Mouse (Mus musculus): Measurements from ENCODE around the gene Krt81.

The Krt81 gene

GRCm38 (mm10) chr15:101453093-101453736, 10.3 kb downstream of the Krt81 start:
- peak; percentile 86 to 90 for DNase-seq

- DNase-seq: no peak
These were observed 16.1 kb downstream of the Krt81 start, which contains the start of gene Krt88 for GRCm38 (mm10) chr15:101447444-101447843. Gene Krt88 (plus strand): TSS chr15:101447744.

GRCm38 (mm10) chr15:101446572-101446971, 17.0 kb downstream of the Krt81 start:
- no peak for DNase-seq

GRCm38 (mm10) chr15:101440837-101441236, 22.7 kb downstream of the Krt81 start:
- no peak for DNase-seq

GRCm38 (mm10) chr15:101438555-101438954, 25.0 kb downstream of the Krt81 start, which contains the start of gene Krt87:
Gene Krt87 (minus strand): TSS chr15:101438804.
- no peak for DNase-seq

- DNase-seq: peak in 1 of 2 experiments; percentile 47
These were observed 26.9 kb downstream of the Krt81 start for GRCm38 (mm10) chr15:101436611-101437010.

- peak; percentile 69 to 81 for DNase-seq
These were observed 38.6 kb downstream of the Krt81 start for GRCm38 (mm10) chr15:101424914-101425313.

GRCm38 (mm10) chr15:101420903-101421302, 42.6 kb downstream of the Krt81 start:
- no peak for DNase-seq

- DNase-seq: no peak
These were observed 44.6 kb downstream of the Krt81 start for GRCm38 (mm10) chr15:101418950-101419349.

- DNase-seq: peak in 1 of 2 experiments; percentile 28
These were observed 48.6 kb downstream of the Krt81 start for GRCm38 (mm10) chr15:101414807-101415565.

- no peak for DNase-seq
These were observed 49.5 kb downstream of the Krt81 start for GRCm38 (mm10) chr15:101413916-101414635.

GRCm38 (mm10) chr15:101412188-101412587, 51.4 kb downstream of the Krt81 start:
- peak; percentile 90 to 93 for DNase-seq

- peak; percentile 83 to 89 for DNase-seq
These were observed 52.8 kb downstream of the Krt81 start, which contains the start of gene Krt7 for GRCm38 (mm10) chr15:101410775-101411174. Gene Krt7 (plus strand): TSS chr15:101411043.

Measured in lung, adult 18-20 months (tissue).